Mouse (Mus musculus): ENCODE data around the gene Kansl2.
"Not testable (repeated sequence)": the region's sequence is repeated elsewhere in the genome, so short reads cannot be mapped to it uniquely, and the experiment has no call there.

Gene Kansl2

GRCm38 (mm10) chr15:98536828-98537510 lies 2.9 kb upstream of the Kansl2 start:
- no peak for DNase-seq (ENCODE audit: low spot score)

- DNase-seq (ENCODE audit: low spot score): no peak
These were observed 1.9 kb upstream of the Kansl2 start for GRCm38 (mm10) chr15:98535921-98536320.

GRCm38 (mm10) chr15:98533035-98533531 lies 981 bp downstream of the Kansl2 start:
- no peak for DNase-seq (ENCODE audit: low spot score)

- no peak for DNase-seq (ENCODE audit: low spot score)
These were observed 1.8 kb downstream of the Kansl2 start for GRCm38 (mm10) chr15:98532281-98532680.

- no peak for DNase-seq (ENCODE audit: low spot score)
These were observed 5.9 kb downstream of the Kansl2 start for GRCm38 (mm10) chr15:98528066-98528563.

GRCm38 (mm10) chr15:98527056-98527771 lies 6.8 kb downstream of the Kansl2 start:
- no peak for DNase-seq (ENCODE audit: low spot score)

- DNase-seq (ENCODE audit: low spot score): no peak
These were observed 8.0 kb downstream of the Kansl2 start for GRCm38 (mm10) chr15:98526057-98526456.

- no peak for DNase-seq (ENCODE audit: low spot score)
These were observed 12.8 kb downstream of the Kansl2 start for GRCm38 (mm10) chr15:98521245-98521644.

- DNase-seq (ENCODE audit: low spot score): no peak
These were observed 16.4 kb downstream of the Kansl2 start for GRCm38 (mm10) chr15:98517380-98518355.

- DNase-seq (ENCODE audit: low spot score): not testable (repeated sequence)
These were observed 19.2 kb downstream of the Kansl2 start for GRCm38 (mm10) chr15:98514845-98515244.

- no peak for DNase-seq (ENCODE audit: low spot score)
These were observed 19.9 kb downstream of the Kansl2 start for GRCm38 (mm10) chr15:98514146-98514545.

- not testable (repeated sequence) for DNase-seq (ENCODE audit: low spot score)
These were observed 20.4 kb downstream of the Kansl2 start for GRCm38 (mm10) chr15:98513676-98514075.

GRCm38 (mm10) chr15:98512799-98513321 lies 21.2 kb downstream of the Kansl2 start:
- no peak for DNase-seq (ENCODE audit: low spot score)

- no peak for DNase-seq (ENCODE audit: low spot score)
These were observed 21.8 kb downstream of the Kansl2 start for GRCm38 (mm10) chr15:98512232-98512631.

GRCm38 (mm10) chr15:98511386-98511928 lies 22.6 kb downstream of the Kansl2 start:
- no peak for DNase-seq (ENCODE audit: low spot score)

- peak; percentile 37 for DNase-seq (ENCODE audit: low spot score)
These were observed 23.4 kb downstream of the Kansl2 start for GRCm38 (mm10) chr15:98510438-98511385.

- DNase-seq (ENCODE audit: low spot score): no peak
These were observed 24.7 kb downstream of the Kansl2 start for GRCm38 (mm10) chr15:98509387-98509786.

GRCm38 (mm10) chr15:98507321-98507720 lies 26.7 kb downstream of the Kansl2 start:
- DNase-seq (ENCODE audit: low spot score): no peak

GRCm38 (mm10) chr15:98506253-98506957 lies 27.7 kb downstream of the Kansl2 start:
- no peak for DNase-seq (ENCODE audit: low spot score)

- no peak for DNase-seq (ENCODE audit: low spot score)
These were observed 29.6 kb downstream of the Kansl2 start for GRCm38 (mm10) chr15:98504514-98504913.

Measured in ovary, postnatal 10 days (tissue).